Mouse (Mus musculus) heart, embryonic 14.5 days (tissue): ENCODE results near the gene Usp35. TPM values are rescaled to one million over a fixed set of nuclear protein-coding genes. Genes with fewer than 3 reads are reported as not detected.

ENCODE experiments used
- ATAC-seq: fragments of 200-750 bp; cut with Nextera tagmentation; 2 replicates; pipeline ENCODE4 v1.8.0; 2017; ENCODE audit warnings: low read depth, moderate TSS enrichment; ENCODE audit not compliant: insufficient number of reproducible peaks, insufficient read depth, low FRiP score
- H3K27ac ChIP-seq, 2 experiments: fragments of 200-500 bp in 1 of 2; fragments of 300-500 bp in 1 of 2; sonication (generic) in 1 of 2; replicated peaks in 1 of 2; 2 replicates each; pipeline ENCODE4 v1.5.1; 2012 to 2014; ENCODE audit warnings: low read depth in 2 of 2, low read length in 2 of 2, control low read depth in 1 of 2, mild to moderate bottlenecking in 1 of 2, mixed read lengths in 1 of 2; ENCODE audit not compliant: control insufficient read depth in 1 of 2, insufficient read depth in 1 of 2
- H3K27me3 ChIP-seq: fragments of 300-500 bp; sonication (generic); 2 replicates; pipeline ENCODE4 v1.6.1; 2014; ENCODE audit warnings: mild to moderate bottlenecking, low read length, control low read depth; ENCODE audit not compliant: control insufficient read depth, insufficient read depth
- H3K36me3 ChIP-seq: fragments of 300-500 bp; sonication (generic); 2 replicates; pipeline ENCODE4 v1.6.1; 2014; ENCODE audit warnings: mild to moderate bottlenecking, control low read depth, low read length, mixed read lengths; ENCODE audit not compliant: control insufficient read depth, insufficient read depth
- H3K4me1 ChIP-seq, 2 experiments: fragments of 200-500 bp in 1 of 2; fragments of 300-500 bp in 1 of 2; sonication (generic) in 1 of 2; 2 replicates each; pipeline ENCODE4 v1.6.1; 2012 to 2014; ENCODE audit warnings: low read length in 2 of 2, control low read depth in 1 of 2, mixed read lengths in 1 of 2; ENCODE audit not compliant: control insufficient read depth in 2 of 2, insufficient read depth in 2 of 2
- H3K4me2 ChIP-seq: fragments of 300-500 bp; sonication (generic); 2 replicates; pipeline ENCODE4 v1.6.1; 2014; ENCODE audit warnings: mild to moderate bottlenecking, low read length
- H3K4me3 ChIP-seq, 2 experiments: fragments of 200-500 bp in 1 of 2; fragments of 300-500 bp in 1 of 2; sonication (generic) in 1 of 2; 2 replicates each; pipeline ENCODE4 v1.5.1; 2012 to 2014; ENCODE audit warnings: low read length in 2 of 2, mild to moderate bottlenecking in 2 of 2, control low read depth in 1 of 2, low read depth in 1 of 2, moderate library complexity in 1 of 2; ENCODE audit not compliant: control insufficient read depth in 1 of 2, insufficient read depth in 1 of 2
- H3K9ac ChIP-seq: fragments of 300-500 bp; sonication (generic); 2 replicates; pipeline ENCODE4 v1.6.1; 2014; ENCODE audit warnings: mild to moderate bottlenecking, low read length
- H3K9me3 ChIP-seq: fragments of 300-500 bp; sonication (generic); 2 replicates; pipeline ENCODE4 v1.6.1; 2016; ENCODE audit warnings: low read length, control low read depth; ENCODE audit not compliant: control insufficient read depth
- whole genome bisulfite sequencing: fragments of 180-500 bp; shearing (Covaris S2); extraction: QIAGEN DNeasy Blood & Tissue Kit; methylation state at CpG from one replicate; pipeline ENCODE4 v1.1.7; 2014; 5-methylcytosine and 5-hydroxymethylcytosine counted together
- polyA plus RNA-seq: library from polyadenylated mRNA; unstranded; fragments of >200 nt; fragmentation: Nextera tagmentation; extraction: Ambion mirVana; gene quantifications from 2 replicates; pipeline ENCODE4 v1.2.1, GENCODE M21; 2014

Gene Usp35
- polyA plus RNA-seq, 1 experiment from 2014 or later, result 1.6 TPM

- no peak overlapping the region for H3K4me3 ChIP-seq
- no peak for ATAC-seq
- H3K27ac ChIP-seq, result no peak overlapping the region
- peaks cover 11 to 12% of the 10 kb centered on the region in 2 experiments for H3K4me1 ChIP-seq
- no peak overlapping the region for H3K9ac ChIP-seq
- WGBS, result 80% methylated on average over 13 of the region's 13 CpGs
- H3K36me3 ChIP-seq, result no peaks in the 10 kb centered on the region
- no peak overlapping the region for H3K4me2 ChIP-seq
- H3K9me3 ChIP-seq, result no peaks in the 10 kb centered on the region
- peaks cover 35% of the 10 kb centered on the region for H3K27me3 ChIP-seq
Measured at GRCm38 (mm10) chr7:97328891-97329588, 2.8 kb downstream of the Usp35 start.

DNA sequence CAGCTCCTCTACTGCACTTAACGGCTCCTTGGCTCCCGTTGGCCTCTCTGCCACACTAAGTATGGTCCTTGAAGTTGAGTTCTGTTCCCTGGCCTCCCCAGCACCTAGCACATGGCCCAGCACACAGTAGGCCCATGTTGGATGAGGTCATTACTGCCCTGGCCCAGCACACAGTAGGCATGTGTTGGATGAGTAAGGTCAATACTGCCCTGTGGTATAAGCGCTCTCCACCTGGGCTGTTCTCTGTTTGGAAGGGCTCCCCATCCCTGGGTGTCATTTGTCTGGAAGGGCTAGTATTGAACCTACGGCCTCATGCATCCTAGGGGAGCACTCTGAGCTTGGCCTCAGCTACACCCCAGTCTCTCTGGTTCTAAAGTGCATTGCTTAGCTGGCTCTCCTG, 4.4 kb downstream of the Usp35 start:
- Histone ChIP-seq H3K9me3 (no peaks in the 10 kb centered on the region), H3K9ac (no peak overlapping the region), H3K36me3 (no peaks in the 10 kb centered on the region), H3K4me3 (no peak overlapping the region), H3K4me1 (peaks cover 4 to 5% of the 10 kb centered on the region in 2 experiments; a peak in 2 of 4 replicates), H3K27ac (no peak overlapping the region), H3K27me3 (peaks cover 41% of the 10 kb centered on the region), H3K4me2 (no peak overlapping the region)
- WGBS, result 90% methylated on average over 4 of the region's 4 CpGs
- no peak for ATAC-seq

GRCm38 (mm10) chr7:97325156-97325985, 6.4 kb downstream of the Usp35 start:
- Histone ChIP-seq H3K4me2 (peak overlapping the region; percentile 71), H3K4me3 (peak overlapping the region; percentile 28 to 42), H3K4me1 (no peaks in the 10 kb centered on the region; a peak in 1 of 4 replicates), H3K9ac (0 out of 2 replicates have a peak overlapping the region, but pooled peaks have one; percentile 11), H3K9me3 (no peaks in the 10 kb centered on the region), H3K27me3 (peaks cover 41% of the 10 kb centered on the region), H3K27ac (no peak overlapping the region), H3K36me3 (no peaks in the 10 kb centered on the region)
- ATAC-seq, result no peak
- WGBS, result 10% methylated on average over 82 of the region's 96 CpGs

- Histone ChIP-seq H3K4me2 (no peak overlapping the region), H3K9ac (no peak overlapping the region), H3K4me1 (no peaks in the 10 kb centered on the region; a peak in 1 of 4 replicates), H3K27ac (no peak overlapping the region), H3K27me3 (peaks cover 41% of the 10 kb centered on the region), H3K9me3 (no peaks in the 10 kb centered on the region), H3K36me3 (no peaks in the 10 kb centered on the region), H3K4me3 (no peak overlapping the region)
- 90% methylated on average over 8 of the region's 8 CpGs for WGBS
- no peak for ATAC-seq
Measured at GRCm38 (mm10) chr7:97324342-97324741, 7.5 kb downstream of the Usp35 start.

- peaks cover 8% of the 10 kb centered on the region; the same call in 1 of the 2 replicates for H3K36me3 ChIP-seq
- H3K4me2 ChIP-seq, result no peak overlapping the region
- H3K9ac ChIP-seq, result no peak overlapping the region
- ATAC-seq, result no peak
- no peak overlapping the region for H3K27ac ChIP-seq
- no peaks in the 10 kb centered on the region for H3K9me3 ChIP-seq
- 73% methylated on average over 3 of the region's 3 CpGs for WGBS
- no peaks in the 10 kb centered on the region for H3K27me3 ChIP-seq
- H3K4me1 ChIP-seq, result no peaks in the 10 kb centered on the region
- H3K4me3 ChIP-seq, result no peak overlapping the region
Measured at GRCm38 (mm10) chr7:97317706-97318105, 14.1 kb downstream of the Usp35 start.

- Histone ChIP-seq H3K36me3 (peaks cover 28% of the 10 kb centered on the region), H3K4me3 (no peak overlapping the region), H3K27me3 (no peaks in the 10 kb centered on the region), H3K9ac (no peak overlapping the region), H3K9me3 (no peaks in the 10 kb centered on the region), H3K27ac (no peak overlapping the region), H3K4me1 (no peaks in the 10 kb centered on the region), H3K4me2 (no peak overlapping the region)
- no peak for ATAC-seq
- 84% methylated on average over 6 of the region's 6 CpGs for WGBS
Measured at GRCm38 (mm10) chr7:97315656-97316055, 16.2 kb downstream of the Usp35 start.

DNA sequence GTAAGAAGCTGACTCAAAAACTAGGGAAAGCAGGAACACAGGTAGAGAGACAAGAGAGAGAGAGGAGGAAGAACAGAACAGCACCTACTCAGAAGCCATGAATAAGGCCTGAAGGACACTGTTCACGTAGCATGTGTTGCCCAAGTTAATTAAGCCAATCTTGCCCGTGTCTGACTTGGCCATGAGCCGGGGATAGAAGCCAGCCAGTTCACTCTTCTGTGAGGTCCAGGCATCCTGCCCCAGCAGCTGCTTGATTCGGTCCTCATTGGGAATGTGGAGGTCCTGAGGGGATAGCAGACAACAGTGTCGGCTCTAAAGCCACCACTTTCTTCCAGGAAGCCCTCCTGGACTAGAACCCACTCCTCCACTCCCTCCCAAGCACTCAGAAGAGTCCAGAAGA, 17.2 kb downstream of the Usp35 start:
- Histone ChIP-seq H3K27ac (no peak overlapping the region), H3K4me2 (no peak overlapping the region), H3K9ac (no peak overlapping the region), H3K27me3 (no peaks in the 10 kb centered on the region), H3K36me3 (peaks cover 38% of the 10 kb centered on the region), H3K4me3 (no peak overlapping the region), H3K9me3 (no peaks in the 10 kb centered on the region), H3K4me1 (no peaks in the 10 kb centered on the region)
- 78% methylated on average over 5 of the region's 5 CpGs for WGBS
- no peak for ATAC-seq
